Mouse (Mus musculus) regulatory T cell (primary cell): ENCODE results near the gene Olfr631.
"Not testable (repeated sequence)": the region's sequence is repeated elsewhere in the genome, so short reads cannot be mapped to it uniquely, and the experiment has no call there.

Experiments
- in situ Hi-C: fragments of 300-600 bp; cut with MboI, MseI; formaldehyde crosslinking; loops from one replicate; pipeline ENCODE4 v1.15.1; 2025; ENCODE audit warnings: high pct_unique_total_duplicates

Gene Olfr631

GRCm38 (mm10) chr7:103928525-103928924, at the start of gene Olfr631:
Gene Olfr631 (plus strand): TSS chr7:103928825.
- in situ Hi-C loops, result no loop called here

DNA sequence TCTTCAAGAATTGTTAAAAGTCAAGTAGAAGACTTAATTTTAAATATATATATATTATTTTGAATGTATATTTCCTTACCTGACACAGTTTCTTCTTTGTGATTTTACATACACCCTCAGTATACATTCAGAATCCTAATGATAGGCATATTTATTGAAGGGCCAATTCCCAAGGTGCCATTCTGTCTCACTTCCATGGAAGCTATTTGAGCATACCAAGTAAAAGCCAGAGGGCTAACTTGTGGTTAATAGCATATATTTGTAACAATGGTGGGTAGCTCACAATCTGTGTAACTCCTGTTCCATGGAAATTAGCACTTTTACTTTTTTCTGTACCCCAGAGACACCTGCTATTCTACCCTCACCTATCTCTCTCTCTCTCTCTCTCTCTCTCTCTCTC, 42.5 kb upstream of the Olfr631 start, which contains the start of gene Olfr66:
TSS of gene Olfr66 (minus strand) at position 101 of the 400 bp plus-strand sequence.
- in situ Hi-C loops, result no loop called here

DNA sequence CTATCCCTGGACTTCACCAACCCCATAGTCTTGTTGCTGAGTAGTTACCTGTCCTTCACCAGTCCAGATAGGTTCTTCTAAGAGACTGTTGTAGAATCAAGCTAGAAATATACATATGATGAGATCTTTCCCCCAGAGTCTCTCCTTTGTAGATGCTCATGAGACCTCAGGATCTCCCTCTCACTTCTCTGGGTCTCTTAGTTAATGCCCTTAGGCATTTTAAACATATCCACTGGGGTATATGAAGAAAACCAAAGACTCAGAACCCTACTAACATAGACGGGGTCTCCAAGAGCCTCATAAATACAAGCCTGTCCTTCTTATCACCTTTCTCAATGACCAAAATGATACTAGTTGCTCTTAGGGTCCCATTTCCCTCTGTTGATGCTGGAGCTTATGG, 34.2 kb upstream of the Olfr631 start, which contains the start of gene Olfr64:
TSS of gene Olfr64 (minus strand) at position 101 of the 400 bp plus-strand sequence.
- in situ Hi-C loops, result no loop called here

GRCm38 (mm10) chr7:103903187-103903586, 25.4 kb upstream of the Olfr631 start, which contains the start of gene Olfr65:
Gene Olfr65 (plus strand): TSS chr7:103903487.
- in situ Hi-C loops, result loop anchor here (10.0 kb wide), 1 partner anchor 1412 kb away; the partner anchor contains the start of gene Olfr689

- in situ Hi-C loops, result no loop called here
Observed at GRCm38 (mm10) chr7:103910047-103910446, 18.6 kb upstream of the Olfr631 start.

DNA sequence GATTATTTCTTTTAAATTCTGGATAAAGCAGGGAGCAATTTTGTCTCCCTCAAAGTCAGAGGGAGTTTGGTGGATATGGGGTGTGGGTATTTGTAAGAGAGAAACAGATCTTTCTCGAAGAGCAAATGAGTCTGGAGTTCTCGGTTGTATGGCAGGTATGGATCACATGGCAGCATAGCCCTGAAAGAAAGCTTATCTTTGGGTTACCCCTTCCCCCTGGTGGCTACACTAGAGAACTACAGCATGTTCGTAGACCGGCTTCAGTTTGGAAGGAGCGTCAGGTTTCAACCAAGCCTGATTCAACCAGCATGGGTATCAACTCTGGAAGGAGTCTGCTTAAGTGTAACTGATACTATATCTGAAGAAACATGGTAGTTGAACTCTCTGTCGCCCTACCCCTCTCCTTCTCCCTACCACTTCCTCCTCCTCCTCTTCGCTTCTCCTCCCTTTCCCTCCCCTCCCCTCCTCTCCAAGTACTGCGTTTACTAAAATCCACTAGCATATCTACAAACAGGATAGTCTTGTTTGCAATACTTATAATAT, 15.6 kb upstream of the Olfr631 start:
- in situ Hi-C loops, result no loop called here

DNA sequence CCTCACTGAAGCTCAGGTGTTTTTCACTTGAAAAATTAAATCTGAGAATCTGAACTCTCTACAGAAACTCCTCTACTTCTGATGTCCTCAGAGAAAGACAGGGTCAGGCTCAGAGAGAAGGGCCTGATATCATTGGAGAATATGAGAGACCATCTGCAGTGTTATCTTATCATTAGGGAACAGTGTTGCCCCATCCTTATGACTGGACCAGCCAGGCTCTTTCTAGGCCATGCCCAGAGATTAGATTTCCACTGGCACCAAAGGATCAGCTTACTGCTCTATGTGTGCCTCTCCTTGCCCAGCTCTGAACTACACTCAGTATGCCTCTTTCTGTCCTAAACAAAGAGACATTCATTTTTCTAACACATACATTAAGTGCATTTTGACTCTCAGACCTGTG, 13.3 kb upstream of the Olfr631 start:
- in situ Hi-C loops, result no loop called here

GRCm38 (mm10) chr7:103934264-103934663, 5.6 kb downstream of the Olfr631 start, which contains the start of gene Olfr632:
Gene Olfr632 (plus strand): TSS chr7:103934347.
- in situ Hi-C loops, result loop anchor here (10.0 kb wide), 1 partner anchor 1149 kb away; no protein-coding TSS in a partner anchor

GRCm38 (mm10) chr7:103942730-103943129, 14.1 kb downstream of the Olfr631 start:
- in situ Hi-C loops, result loop anchor here (10.0 kb wide), 1 partner anchor 242 kb away; the partner anchor contains the start of gene Olfr648

DNA sequence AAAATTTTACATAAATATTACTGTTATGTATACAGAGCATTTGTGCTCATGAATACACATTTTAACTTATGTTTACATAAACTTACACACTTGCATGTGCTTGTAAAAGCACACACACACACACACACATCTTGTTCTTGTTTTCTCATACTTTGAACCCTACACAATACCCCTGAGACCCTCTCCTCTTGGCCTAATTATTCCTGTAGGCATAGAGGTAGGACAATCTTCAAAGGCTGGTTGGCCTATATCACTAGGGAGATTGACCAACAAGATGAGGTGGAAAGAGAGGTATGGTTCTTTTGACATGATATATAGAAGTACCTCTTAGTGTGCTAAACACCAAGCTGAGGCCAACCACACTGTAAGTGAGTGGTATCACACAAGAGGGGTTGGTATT, 15.5 kb downstream of the Olfr631 start, which contains the start of gene Olfr633:
TSS of gene Olfr633 (plus strand) at position 301 of the 400 bp plus-strand sequence.
- in situ Hi-C loops, result loop anchor here (10.0 kb wide), 1 partner anchor 241 kb away; the partner anchor contains the start of gene Olfr648

GRCm38 (mm10) chr7:103966873-103967272, 38.2 kb downstream of the Olfr631 start:
- in situ Hi-C loops, result not testable (repeated sequence)

DNA sequence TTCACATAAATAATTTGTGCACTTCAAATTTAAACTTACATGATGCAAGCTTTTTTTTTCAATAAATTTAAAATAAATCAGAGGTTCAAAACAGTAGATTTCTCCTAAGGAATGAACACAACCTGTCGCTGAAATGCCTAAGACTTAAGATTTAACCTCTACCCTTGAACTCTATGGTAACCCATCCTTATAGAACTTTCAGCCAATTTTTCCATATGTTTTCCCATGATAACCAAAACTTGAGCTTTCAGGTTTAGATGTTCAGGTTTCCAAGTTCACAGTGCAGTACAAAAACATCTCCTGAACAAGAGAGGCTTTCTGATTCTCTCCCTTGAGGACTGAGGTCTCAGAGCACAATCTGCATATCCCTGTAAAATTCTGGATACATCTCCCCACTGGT, 42.2 kb downstream of the Olfr631 start, which contains the start of gene Olfr635:
TSS of gene Olfr635 (plus strand) at position 301 of the 400 bp plus-strand sequence.
- in situ Hi-C loops, result no loop called here

DNA sequence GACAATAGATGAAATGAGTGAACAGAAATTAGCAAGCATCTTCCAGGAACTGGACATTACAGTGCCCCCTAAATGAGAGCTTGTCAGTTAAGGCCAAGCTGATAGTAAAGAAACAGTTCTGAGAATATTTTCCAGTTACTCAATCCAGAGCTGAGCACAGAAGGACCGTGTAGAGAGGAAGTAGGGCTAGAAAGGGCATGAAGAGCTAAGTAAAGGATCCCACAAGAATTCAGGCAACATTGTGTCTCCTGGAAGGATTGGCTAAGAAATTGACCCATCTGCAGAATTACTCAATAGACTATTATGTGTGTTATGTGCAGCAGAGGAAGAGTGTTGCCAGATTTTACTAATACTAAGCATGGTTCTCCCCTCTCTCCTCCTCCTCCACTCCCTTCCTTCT, 43.2 kb downstream of the Olfr631 start:
- in situ Hi-C loops, result no loop called here
